Mouse (Mus musculus) heart, embryonic 11.5 days (tissue): Measurements from ENCODE around the gene Olfr273. TPM values are rescaled to one million over a fixed set of nuclear protein-coding genes. Genes with fewer than 3 reads are reported as not detected.

Experiments
- polyA plus RNA-seq: library from polyadenylated mRNA; unstranded; fragments of >200 nt; fragmentation: Nextera tagmentation; extraction: Ambion mirVana; gene quantifications from 2 replicates; pipeline ENCODE4 v1.2.1, GENCODE M21; 2014

Olfr273 gene
- polyA plus RNA-seq, 1 experiment from 2014 or later: not detected

Other genes with a start within 250 kb of the Olfr273 start
- gene Olfr275, start 44.6 kb downstream of the Olfr273 start, polyA plus RNA-seq: not detected in 2 replicates
- gene Olfr272, start 59.9 kb upstream of the Olfr273 start, polyA plus RNA-seq: not detected in 2 replicates
- not detected in 2 replicates for gene Olfr270, start 105.3 kb upstream of the Olfr273 start, polyA plus RNA-seq
- gene Nipsnap3a, start 130.0 kb upstream of the Olfr273 start, polyA plus RNA-seq: not detected in 2 replicates
- 91.6 and 105 TPM in 2 replicates for gene Nipsnap3b, start 152.6 kb upstream of the Olfr273 start, polyA plus RNA-seq